Mouse (Mus musculus): ENCODE measurements at regions not wholly inside any gene's neighbourhood (a gene's known extent, or its start where the extent isn't known, plus 50 kb on each side); places are given as distances from the start of the nearest gene placed in this dataset.

DNA sequence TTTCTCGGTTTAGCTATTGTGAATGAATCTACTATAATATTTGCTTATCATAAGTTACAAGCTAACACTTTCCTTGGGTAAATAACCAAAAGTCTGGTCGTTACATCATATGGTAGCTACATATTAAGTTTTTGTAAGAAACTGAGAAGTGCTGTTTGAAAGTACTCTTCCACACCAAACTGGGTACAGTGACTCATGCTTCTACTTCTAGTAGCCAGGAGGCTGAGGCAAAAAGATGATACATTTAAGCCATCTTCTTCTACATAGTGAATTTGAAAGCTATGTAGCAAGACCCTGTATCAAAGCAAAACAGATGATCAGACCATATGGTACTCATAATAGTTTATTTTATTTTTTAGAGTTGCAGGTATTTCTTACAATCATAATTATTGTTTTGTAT, 335.8 kb upstream of the Frg1 start:
- H3K9me3 ChIP-seq (ENCODE audit: control insufficient read depth, low read length): no peaks in the 10 kb centered on the region
- H3K4me3 ChIP-seq (ENCODE audit: low read depth, low read length): no peak overlapping the region
- ATAC-seq (replicated peaks; ENCODE audit: low FRiP score) (no peak), DNase-seq (ENCODE audit: low spot score) (no peak)
- H3K36me3 ChIP-seq (ENCODE audit: control insufficient read depth, insufficient read depth, low read length): no peaks in the 10 kb centered on the region
- H3K27me3 ChIP-seq (ENCODE audit: control insufficient read depth, insufficient read depth, low read length): no peaks in the 10 kb centered on the region
- no peak overlapping the region for H3K4me2 ChIP-seq (ENCODE audit: low read depth, low read length, severe bottlenecking)
- no peaks in the 10 kb centered on the region for H3K4me1 ChIP-seq (replicated peaks; ENCODE audit: control insufficient read depth, insufficient read depth, low read length)
- H3K9ac ChIP-seq (ENCODE audit: low read length): no peak overlapping the region
- WGBS: 84% methylated on average over 2 of the region's 2 CpGs
- no peak overlapping the region for H3K27ac ChIP-seq (ENCODE audit: low read depth, low read length)

DNA sequence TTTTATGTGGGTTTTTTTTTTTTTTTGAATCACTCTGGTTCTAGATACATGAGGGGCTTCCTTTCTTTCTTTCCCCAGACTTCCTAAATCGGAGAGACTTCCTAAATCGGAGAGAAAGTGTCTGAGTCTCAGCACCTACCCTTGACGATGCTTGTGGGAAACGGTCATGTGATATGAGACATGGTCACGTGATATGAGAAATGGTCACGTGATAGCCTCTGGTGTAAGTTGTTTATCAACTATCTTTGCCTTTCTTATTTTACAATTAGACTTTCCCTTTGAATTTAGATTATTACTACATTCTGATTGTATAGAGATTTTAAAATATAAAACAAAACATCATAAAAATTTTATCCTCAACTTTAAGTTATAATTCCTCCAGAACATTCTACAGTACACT, 330.1 kb upstream of the Frg1 start:
- Histone ChIP-seq H3K27ac (ENCODE audit: low read depth, low read length) (no peak overlapping the region), H3K4me2 (ENCODE audit: low read depth, low read length, severe bottlenecking) (no peak overlapping the region), H3K9me3 (ENCODE audit: control insufficient read depth, low read length) (no peaks in the 10 kb centered on the region), H3K4me1 (replicated peaks; ENCODE audit: control insufficient read depth, insufficient read depth, low read length) (no peaks in the 10 kb centered on the region), H3K36me3 (ENCODE audit: control insufficient read depth, insufficient read depth, low read length) (no peaks in the 10 kb centered on the region), H3K27me3 (ENCODE audit: control insufficient read depth, insufficient read depth, low read length) (no peaks in the 10 kb centered on the region), H3K4me3 (ENCODE audit: low read depth, low read length) (no peak overlapping the region), H3K9ac (ENCODE audit: low read length) (no peak overlapping the region)
- ATAC-seq (replicated peaks; ENCODE audit: low FRiP score) (no peak), DNase-seq (ENCODE audit: low spot score) (no peak)
- WGBS: 90% methylated on average over 6 of the region's 6 CpGs

GRCm38 (mm10) chr8:41742796-41743670, 326.2 kb upstream of the Frg1 start:
- DNase-seq (ENCODE audit: low spot score) (peak; percentile 51), ATAC-seq (replicated peaks; ENCODE audit: low FRiP score) (peak; percentile 91)
- H3K9ac ChIP-seq (ENCODE audit: low read length): no peak overlapping the region; the same call in 1 of the 2 replicates

GRCm38 (mm10) chr8:41717002-41717401, 300.1 kb upstream of the Frg1 start:
- Histone ChIP-seq H3K27me3 (ENCODE audit: control insufficient read depth, insufficient read depth, low read length) (no peaks in the 10 kb centered on the region), H3K36me3 (ENCODE audit: control insufficient read depth, insufficient read depth, low read length) (no peaks in the 10 kb centered on the region), H3K4me2 (ENCODE audit: low read depth, low read length, severe bottlenecking) (no peak overlapping the region), H3K4me3 (ENCODE audit: low read depth, low read length) (no peak overlapping the region), H3K9ac (ENCODE audit: low read length) (no peak overlapping the region), H3K27ac (ENCODE audit: low read depth, low read length) (no peak overlapping the region), H3K4me1 (replicated peaks; ENCODE audit: control insufficient read depth, insufficient read depth, low read length) (no peaks in the 10 kb centered on the region), H3K9me3 (ENCODE audit: control insufficient read depth, low read length) (no peaks in the 10 kb centered on the region)
- 91% methylated on average over 3 of the region's 3 CpGs for WGBS
- ATAC-seq (replicated peaks; ENCODE audit: low FRiP score) (no peak), DNase-seq (ENCODE audit: low spot score) (no peak)

More at GRCm38 (mm10) chr8:41742796-41743670, 326.2 kb upstream of the Frg1 start:
- H3K27me3 ChIP-seq (ENCODE audit: control insufficient read depth, insufficient read depth, low read length): no peaks in the 10 kb centered on the region
- no peaks in the 10 kb centered on the region for H3K9me3 ChIP-seq (ENCODE audit: control insufficient read depth, low read length)
- no peaks in the 10 kb centered on the region for H3K4me1 ChIP-seq (replicated peaks; ENCODE audit: control insufficient read depth, insufficient read depth, low read length)
- H3K36me3 ChIP-seq (ENCODE audit: control insufficient read depth, insufficient read depth, low read length): no peaks in the 10 kb centered on the region
- 36% methylated on average over 11 of the region's 11 CpGs for WGBS
- no peak overlapping the region for H3K4me3 ChIP-seq (ENCODE audit: low read depth, low read length)
- H3K4me2 ChIP-seq (ENCODE audit: low read depth, low read length, severe bottlenecking): peak overlapping the region; percentile 21; the same call in 1 of the 2 replicates
- peak overlapping the region; percentile 19 for H3K27ac ChIP-seq (ENCODE audit: low read depth, low read length)

DNA sequence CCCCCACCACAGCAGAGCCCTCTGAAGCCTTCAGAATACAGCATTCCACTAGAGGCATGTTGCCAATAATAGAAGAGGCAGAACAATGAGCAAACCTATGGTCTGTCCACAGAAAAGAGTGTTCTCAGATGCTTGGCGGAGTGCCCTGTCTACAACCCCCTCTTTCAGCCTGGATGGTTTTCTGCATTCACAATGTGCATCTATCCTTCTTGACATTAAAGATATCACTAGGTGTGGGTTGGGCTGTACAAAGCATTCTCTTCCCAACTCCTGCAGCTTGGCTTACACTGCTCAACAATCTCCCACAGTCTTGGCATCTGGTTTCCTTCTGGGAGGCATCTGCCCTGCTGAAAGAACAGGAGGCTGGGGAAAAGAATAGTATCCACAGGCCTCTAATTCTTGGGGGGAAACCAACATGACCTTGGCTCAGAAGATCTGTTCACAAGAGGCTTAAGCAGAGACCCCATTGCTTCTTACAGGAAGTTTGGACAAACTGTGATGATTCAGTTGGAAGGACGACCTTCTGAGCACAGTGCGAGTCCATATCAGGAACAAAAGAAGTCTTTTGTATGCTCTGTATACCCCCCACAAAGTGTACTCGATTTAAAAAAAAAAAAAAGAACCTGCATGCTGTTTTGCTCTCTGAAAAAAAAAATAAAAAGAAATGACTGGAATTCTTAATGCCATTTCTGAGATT, 296.9 kb upstream of the Frg1 start:
- H3K27ac ChIP-seq (ENCODE audit: low read depth, low read length): no peak overlapping the region
- no peaks in the 10 kb centered on the region for H3K27me3 ChIP-seq (ENCODE audit: control insufficient read depth, insufficient read depth, low read length)
- no peak overlapping the region for H3K4me3 ChIP-seq (ENCODE audit: low read depth, low read length)
- WGBS: 37% methylated on average over 4 of the region's 4 CpGs
- no peaks in the 10 kb centered on the region for H3K9me3 ChIP-seq (ENCODE audit: control insufficient read depth, low read length)
- no peak overlapping the region for H3K9ac ChIP-seq (ENCODE audit: low read length)
- no peak overlapping the region for H3K4me2 ChIP-seq (ENCODE audit: low read depth, low read length, severe bottlenecking)
- ATAC-seq (replicated peaks; ENCODE audit: low FRiP score) (peak; percentile 89), DNase-seq (ENCODE audit: low spot score) (no peak)
- H3K36me3 ChIP-seq (ENCODE audit: control insufficient read depth, insufficient read depth, low read length): no peaks in the 10 kb centered on the region
- no peaks in the 10 kb centered on the region for H3K4me1 ChIP-seq (replicated peaks; ENCODE audit: control insufficient read depth, insufficient read depth, low read length)

DNA sequence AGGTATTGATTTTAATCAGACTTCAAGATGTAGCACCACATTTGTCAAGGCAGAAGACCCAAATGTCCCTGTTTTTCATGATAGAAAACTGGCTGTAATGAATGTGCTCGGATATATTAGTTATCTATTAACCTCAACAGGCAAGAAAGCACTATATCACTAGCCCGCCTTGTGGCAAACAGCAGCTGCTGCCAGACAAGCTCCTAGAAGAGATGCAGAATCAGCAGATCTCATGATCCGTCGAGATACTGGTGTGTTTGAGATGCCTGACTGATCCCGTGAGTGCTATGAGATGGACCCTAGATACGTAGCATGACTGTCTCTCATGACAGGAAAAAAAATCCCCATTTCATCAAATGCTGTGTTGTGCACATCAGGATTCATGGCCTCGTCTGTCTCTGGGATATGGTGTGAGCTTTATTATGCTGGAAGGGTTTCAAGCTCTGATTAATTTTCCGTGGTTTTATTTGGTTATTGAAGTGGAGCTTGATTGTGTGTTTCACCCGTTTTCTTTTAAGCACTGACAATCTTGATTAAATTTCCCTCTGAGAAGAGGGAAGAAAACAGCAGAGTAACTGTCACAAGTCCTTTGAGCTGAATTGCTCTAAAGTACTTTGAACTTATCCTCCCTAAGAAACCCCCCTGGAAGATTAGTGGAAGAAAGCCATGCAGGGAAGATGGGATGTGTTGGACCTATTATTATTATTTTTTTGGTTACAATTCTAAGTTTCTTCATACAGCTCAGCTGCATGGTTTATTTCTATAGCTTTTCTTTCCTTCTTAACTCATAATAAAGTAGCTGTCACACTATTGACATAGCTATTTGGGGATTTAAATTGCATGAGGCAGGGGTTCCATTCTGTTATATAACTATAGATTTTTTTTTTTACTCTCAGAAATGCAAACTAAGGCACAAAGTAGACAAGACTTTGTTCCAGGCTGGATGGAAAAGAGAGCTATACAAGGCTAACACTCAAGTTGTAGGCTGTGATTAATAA, 287.4 kb upstream of the Frg1 start:
- Histone ChIP-seq H3K4me1 (replicated peaks; ENCODE audit: control insufficient read depth, insufficient read depth, low read length) (no peaks in the 10 kb centered on the region), H3K36me3 (ENCODE audit: control insufficient read depth, insufficient read depth, low read length) (no peaks in the 10 kb centered on the region), H3K4me3 (ENCODE audit: low read depth, low read length) (no peak overlapping the region), H3K27me3 (ENCODE audit: control insufficient read depth, insufficient read depth, low read length) (no peaks in the 10 kb centered on the region), H3K4me2 (ENCODE audit: low read depth, low read length, severe bottlenecking) (no peak overlapping the region), H3K9ac (ENCODE audit: low read length) (no peak overlapping the region), H3K9me3 (ENCODE audit: control insufficient read depth, low read length) (no peaks in the 10 kb centered on the region), H3K27ac (ENCODE audit: low read depth, low read length) (no peak overlapping the region)
- DNase-seq (ENCODE audit: low spot score): no peak
- 65% methylated on average over 9 of the region's 9 CpGs for WGBS
- 0 out of 2 replicates have a peak, but pooled peaks have one; percentile 12 for ATAC-seq (replicated peaks; ENCODE audit: low FRiP score)
